Mouse (Mus musculus) gastrocnemius, postnatal 25 days (tissue): ENCODE results near the gene Spta1. TPM values are rescaled to one million over a fixed set of nuclear protein-coding genes. Genes with fewer than 3 reads are reported as not detected.
A peak's percentile ranks its signal among the peaks of the same experiment; 100 is the strongest.

Source experiments
- DNase-seq: peaks from one replicate; pipeline ENCODE4 v3.0.0; 2022
- long read RNA-seq, 2 experiments: library from polyadenylated mRNA; stranded (forward); transcript quantifications; one replicate each; pipeline ENCODE4 v2.0.0; 2021
- total RNA-seq, 2 experiments: library from RNA; stranded (reverse); gene quantifications; 1 replicate in 1 of 2; 2 replicates in 1 of 2; pipeline ENCODE4 v1.2.3; 2021

The Spta1 gene
- under 1 TPM; 0.08 to 0.67 TPM for total RNA-seq
- long read RNA-seq, experiment 1 = 0 reads
- long read RNA-seq, experiment 2 = 0 reads

GRCm38 (mm10) chr1:174172605-174173004 lies at the start of gene Spta1:
Spta1 (plus strand) TSS chr1:174172776.
- DNase-seq = no peak

- DNase-seq = no peak
These were observed 41.4 kb upstream of the Spta1 start, which contains the start of gene Olfr424 for GRCm38 (mm10) chr1:174131217-174131616. Olfr424 (plus strand) TSS chr1:174131517.

- DNase-seq = no peak
These were observed 40.6 kb upstream of the Spta1 start for GRCm38 (mm10) chr1:174131999-174132398.

GRCm38 (mm10) chr1:174141384-174141783 lies 31.2 kb upstream of the Spta1 start:
- no peak for DNase-seq

- no peak for DNase-seq
These were observed 25.9 kb upstream of the Spta1 start for GRCm38 (mm10) chr1:174146696-174147095.

GRCm38 (mm10) chr1:174149289-174149688 lies 23.3 kb upstream of the Spta1 start:
- DNase-seq = no peak

- no peak for DNase-seq
These were observed 17.2 kb upstream of the Spta1 start, which contains the start of gene Olfr420 for GRCm38 (mm10) chr1:174155333-174155732. Olfr420 (plus strand) TSS chr1:174155633.

- DNase-seq = no peak
These were observed 15.0 kb upstream of the Spta1 start for GRCm38 (mm10) chr1:174157622-174158021.

GRCm38 (mm10) chr1:174158512-174158911 lies 14.1 kb upstream of the Spta1 start:
- DNase-seq = no peak

GRCm38 (mm10) chr1:174159095-174159494 lies 13.5 kb upstream of the Spta1 start:
- DNase-seq = no peak

GRCm38 (mm10) chr1:174169024-174169423 lies 3.6 kb upstream of the Spta1 start:
- no peak for DNase-seq

GRCm38 (mm10) chr1:174170706-174171501 lies 1.7 kb upstream of the Spta1 start:
- no peak for DNase-seq

- DNase-seq = peak; percentile 5
These were observed 1.0 kb upstream of the Spta1 start for GRCm38 (mm10) chr1:174171537-174171936.

GRCm38 (mm10) chr1:174204699-174205098 lies 32.1 kb downstream of the Spta1 start:
- no peak for DNase-seq

GRCm38 (mm10) chr1:174212286-174212685 lies 39.7 kb downstream of the Spta1 start:
- DNase-seq = no peak

- no peak for DNase-seq
These were observed 42.9 kb downstream of the Spta1 start for GRCm38 (mm10) chr1:174215270-174216038.

- no peak for DNase-seq
These were observed 44.1 kb downstream of the Spta1 start for GRCm38 (mm10) chr1:174216528-174217204.

- no peak for DNase-seq
These were observed 67.3 kb downstream of the Spta1 start for GRCm38 (mm10) chr1:174239916-174240315.

- DNase-seq = no peak
These were observed 72.0 kb downstream of the Spta1 start for GRCm38 (mm10) chr1:174244621-174245020.

- no peak for DNase-seq
These were observed 73.5 kb downstream of the Spta1 start for GRCm38 (mm10) chr1:174246080-174246479.

GRCm38 (mm10) chr1:174247170-174247569 lies 74.6 kb downstream of the Spta1 start:
- DNase-seq = no peak

GRCm38 (mm10) chr1:174250376-174250775 lies 77.8 kb downstream of the Spta1 start:
- no peak for DNase-seq

- no peak for DNase-seq
These were observed 79.4 kb downstream of the Spta1 start, which contains the start of gene Olfr419 for GRCm38 (mm10) chr1:174251961-174252360. Olfr419 (minus strand) TSS chr1:174252061.
